Mouse (Mus musculus) B cell, adult 2 months (primary cell): ENCODE measurements around the gene Snx13.

ENCODE experiments used
- DNase-seq, 2 experiments: peaks; one replicate each; pipeline ENCODE4 v3.0.0; 2022

Snx13 gene

GRCm38 (mm10) chr12:35047320-35048225 is 587 bp downstream of the Snx13 start:
- peak in 1 of 2 experiments; percentile 60 for DNase-seq

- DNase-seq: no peak
These were observed 1.9 kb downstream of the Snx13 start for GRCm38 (mm10) chr12:35048891-35049290.

GRCm38 (mm10) chr12:35050501-35050900 is 3.5 kb downstream of the Snx13 start:
- no peak for DNase-seq

GRCm38 (mm10) chr12:35050964-35051758 is 4.2 kb downstream of the Snx13 start:
- DNase-seq: no peak

- DNase-seq: no peak
These were observed 7.4 kb downstream of the Snx13 start for GRCm38 (mm10) chr12:35054420-35054819.

- DNase-seq: no peak
These were observed 8.4 kb downstream of the Snx13 start for GRCm38 (mm10) chr12:35055114-35056095.

GRCm38 (mm10) chr12:35063697-35064468 is 16.9 kb downstream of the Snx13 start:
- DNase-seq: no peak

- no peak for DNase-seq
These were observed 20.6 kb downstream of the Snx13 start for GRCm38 (mm10) chr12:35067621-35068020.

- no peak for DNase-seq
These were observed 24.4 kb downstream of the Snx13 start for GRCm38 (mm10) chr12:35071336-35071735.

- DNase-seq: no peak
These were observed 25.2 kb downstream of the Snx13 start for GRCm38 (mm10) chr12:35072178-35072577.

- DNase-seq: no peak
These were observed 29.0 kb downstream of the Snx13 start for GRCm38 (mm10) chr12:35075993-35076392.

GRCm38 (mm10) chr12:35123549-35123948 is 76.6 kb downstream of the Snx13 start:
- no peak for DNase-seq

GRCm38 (mm10) chr12:35153186-35153585 is 106.2 kb downstream of the Snx13 start:
- DNase-seq: no peak

GRCm38 (mm10) chr12:35154149-35154548 is 107.2 kb downstream of the Snx13 start:
- no peak for DNase-seq

GRCm38 (mm10) chr12:35157237-35157636 is 110.3 kb downstream of the Snx13 start:
- no peak for DNase-seq

- no peak for DNase-seq
These were observed 114.7 kb downstream of the Snx13 start for GRCm38 (mm10) chr12:35161690-35162089.

GRCm38 (mm10) chr12:35170275-35170674 is 123.3 kb downstream of the Snx13 start:
- no peak for DNase-seq

- DNase-seq: no peak
These were observed 129.0 kb downstream of the Snx13 start for GRCm38 (mm10) chr12:35175938-35176337.

GRCm38 (mm10) chr12:35176628-35177027 is 129.6 kb downstream of the Snx13 start:
- no peak for DNase-seq

GRCm38 (mm10) chr12:35182675-35183074 is 135.7 kb downstream of the Snx13 start:
- peak; percentile 88 to 89 for DNase-seq

GRCm38 (mm10) chr12:35184261-35184660 is 137.3 kb downstream of the Snx13 start:
- DNase-seq: no peak
